Mouse (Mus musculus) B cell, adult 67 days (primary cell): ENCODE measurements around the gene Lrp5. TPM values are rescaled to one million over a fixed set of nuclear protein-coding genes. Genes with fewer than 3 reads are reported as not detected.

ENCODE experiments used
- total RNA-seq, 2 experiments: library from RNA; stranded (reverse); gene quantifications; 4 replicates each; pipeline ENCODE4 v1.2.4; 2023

Gene Lrp5
- under 1 TPM; 0.39 to 0.49 TPM for total RNA-seq

DNA sequence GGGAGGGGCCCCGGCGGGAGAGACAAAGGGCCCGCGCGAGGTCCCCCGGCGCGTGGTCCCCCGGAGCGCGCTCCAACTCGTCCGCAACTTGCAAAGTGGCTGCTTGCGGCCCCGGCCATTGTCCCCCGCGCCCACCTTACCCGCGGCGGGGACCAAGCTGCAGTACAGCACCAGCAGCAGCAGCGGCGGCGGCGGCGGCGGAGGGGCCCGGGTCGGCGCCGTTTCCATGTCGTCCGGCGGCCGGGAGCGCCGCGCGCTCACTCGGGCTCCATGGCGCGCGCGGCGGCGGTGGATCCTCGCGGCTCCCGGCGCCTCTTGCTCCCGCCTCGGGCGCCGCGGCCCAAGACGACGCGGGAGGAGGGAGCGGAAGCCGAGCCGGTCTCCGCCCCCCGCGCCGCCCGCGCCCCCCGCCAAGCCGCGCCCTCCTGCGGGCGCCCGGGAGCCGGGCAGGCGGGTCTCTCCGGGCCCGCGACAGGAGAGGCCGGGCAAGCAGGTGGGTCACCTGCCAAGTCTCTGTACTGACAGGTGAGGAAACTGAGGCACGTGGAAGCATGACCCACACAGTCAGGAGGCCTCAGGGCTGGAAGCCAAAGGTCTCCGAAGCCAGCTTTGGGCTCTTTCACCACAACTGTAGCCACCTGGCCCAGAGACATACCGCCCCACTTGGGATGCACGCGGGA, at the start of gene Lrp5:
TSS of gene Lrp5 (minus strand) at position 350 of the 680 bp plus-strand sequence.

DNA sequence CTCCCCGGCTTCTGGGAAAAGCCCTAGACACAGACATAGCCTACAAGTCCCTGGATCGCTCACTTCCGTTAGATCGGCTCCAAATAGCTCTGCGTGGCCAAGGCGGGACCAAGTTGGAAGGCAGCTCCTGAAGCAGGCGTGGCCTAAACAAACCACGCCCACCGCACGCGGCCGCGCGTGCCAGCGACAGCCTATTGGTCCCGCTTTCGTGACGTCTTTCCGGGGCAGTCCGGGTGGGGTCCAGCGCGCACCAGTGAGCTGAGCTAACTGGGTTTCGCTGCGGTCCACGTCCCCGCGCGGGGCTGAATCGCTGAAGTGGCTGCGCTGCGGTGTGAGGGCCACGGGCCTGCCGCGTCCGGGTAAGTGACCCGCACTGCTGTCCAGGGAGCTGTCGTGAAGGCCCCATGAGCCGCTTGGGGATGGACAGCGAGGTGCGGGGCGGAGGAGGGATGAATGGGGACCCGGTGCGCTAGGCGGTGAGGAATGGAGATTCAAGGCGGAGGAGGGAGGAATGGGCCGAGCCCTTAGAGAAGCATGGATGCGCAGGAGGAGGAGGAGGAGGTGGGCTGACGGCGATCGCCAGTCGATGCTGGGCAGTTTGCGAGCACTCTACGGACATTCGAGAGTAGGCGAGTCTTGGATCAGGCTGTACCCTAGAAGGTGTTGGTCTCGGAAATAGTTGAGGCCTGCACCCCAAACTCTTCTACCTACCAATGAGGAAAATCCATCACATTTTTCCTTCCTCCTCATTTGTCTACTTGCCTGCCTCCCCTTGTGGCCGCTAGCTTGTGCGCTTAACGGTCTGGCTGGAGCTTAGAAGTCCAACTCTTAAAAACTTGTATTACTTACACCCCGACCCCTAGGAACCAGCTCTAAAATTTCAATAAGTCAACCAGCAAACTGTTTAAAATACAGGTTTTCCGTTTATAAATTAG, 22.0 kb upstream of the Lrp5 start, which contains the start of gene 1810055G02Rik:
TSS of gene 1810055G02Rik (plus strand) at position 216 of the 935 bp plus-strand sequence.

DNA sequence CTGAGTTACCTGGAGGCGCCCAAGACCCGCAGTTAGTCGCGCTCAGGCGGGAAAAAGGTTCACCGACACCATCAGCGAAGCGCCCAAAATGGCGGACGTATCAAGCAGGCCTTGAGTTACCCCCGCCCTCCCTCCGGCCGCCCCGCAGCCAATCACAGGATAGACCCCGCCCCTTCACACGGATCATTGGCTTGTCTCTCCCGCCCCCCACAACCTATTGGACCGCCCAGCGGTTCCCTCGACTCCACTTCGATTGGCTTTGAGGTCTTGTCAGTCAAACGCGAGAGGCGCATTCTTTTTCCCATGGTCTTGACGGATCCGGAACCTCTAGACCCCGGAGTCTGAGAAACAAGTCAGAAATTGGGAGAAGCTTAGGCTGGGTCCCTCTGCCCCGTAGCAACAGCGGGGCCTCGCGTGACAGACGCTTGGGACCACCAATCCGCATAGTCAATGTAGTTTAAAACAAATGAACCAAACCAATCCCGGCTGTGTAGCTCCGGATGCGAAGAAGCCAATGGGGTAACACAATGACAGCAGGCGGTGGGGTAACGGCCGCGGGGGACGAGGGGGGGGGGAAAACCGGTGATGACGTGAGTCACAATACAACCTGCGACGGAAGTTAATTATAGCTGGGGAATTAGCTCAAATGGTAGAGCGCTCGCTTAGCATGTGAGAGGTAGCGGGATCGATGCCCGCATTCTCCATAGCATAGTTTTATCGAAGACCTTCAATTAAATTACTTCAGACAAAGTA, 110.6 kb downstream of the Lrp5 start, which contains the start of gene Ppp6r3:
TSS of gene Ppp6r3 (minus strand) at position 118 of the 753 bp plus-strand sequence.

Other genes with a start within 250 kb of the Lrp5 start
- 100 to 1,000 TPM; 143 to 157 TPM for gene Ppp6r3, start 110.8 kb downstream of the Lrp5 start, total RNA-seq
- gene 1810055G02Rik, start 21.7 kb upstream of the Lrp5 start, total RNA-seq = 1 to 10 TPM; 4.0 to 7.1 TPM
- gene Kmt5b, start 80.9 kb upstream of the Lrp5 start, total RNA-seq = 100 to 1,000 TPM; 125 to 140 TPM
- 10 to 100 TPM; 66.9 to 67.9 TPM for gene Chka, start 165.2 kb upstream of the Lrp5 start, total RNA-seq
- gene Tcirg1, start 220.6 kb upstream of the Lrp5 start, total RNA-seq = 100 to 1,000 TPM; 149 to 153 TPM
- 10 to 100 TPM; 91.9 to 93.5 TPM for gene Ndufs8, start 226.2 kb upstream of the Lrp5 start, total RNA-seq
- gene Aldh3b1, start 243.2 kb upstream of the Lrp5 start, total RNA-seq = 1 to 10 TPM; 7.3 to 8.9 TPM
- 100 to 1,000 TPM; 597 to 689 TPM for gene Unc93b1, start 248.6 kb upstream of the Lrp5 start, total RNA-seq